Mouse (Mus musculus) liver, adult 2 months (tissue): ENCODE data around the gene Ticam1.

Experiments used
- CTCF ChIP-seq: fragments of 200-500 bp; IDR thresholded peaks from 2 replicates; pipeline ENCODE4 v1.5.1; 2011; ENCODE audit warnings: low read depth, low read length, control low read depth
- POLR2A ChIP-seq: fragments of 200-500 bp; IDR thresholded peaks from 2 replicates; pipeline ENCODE4 v1.6.1; 2011; ENCODE audit warnings: low read length, control low read depth; ENCODE audit not compliant: insufficient read depth; ENCODE audit errors: extremely low read depth

DNA sequence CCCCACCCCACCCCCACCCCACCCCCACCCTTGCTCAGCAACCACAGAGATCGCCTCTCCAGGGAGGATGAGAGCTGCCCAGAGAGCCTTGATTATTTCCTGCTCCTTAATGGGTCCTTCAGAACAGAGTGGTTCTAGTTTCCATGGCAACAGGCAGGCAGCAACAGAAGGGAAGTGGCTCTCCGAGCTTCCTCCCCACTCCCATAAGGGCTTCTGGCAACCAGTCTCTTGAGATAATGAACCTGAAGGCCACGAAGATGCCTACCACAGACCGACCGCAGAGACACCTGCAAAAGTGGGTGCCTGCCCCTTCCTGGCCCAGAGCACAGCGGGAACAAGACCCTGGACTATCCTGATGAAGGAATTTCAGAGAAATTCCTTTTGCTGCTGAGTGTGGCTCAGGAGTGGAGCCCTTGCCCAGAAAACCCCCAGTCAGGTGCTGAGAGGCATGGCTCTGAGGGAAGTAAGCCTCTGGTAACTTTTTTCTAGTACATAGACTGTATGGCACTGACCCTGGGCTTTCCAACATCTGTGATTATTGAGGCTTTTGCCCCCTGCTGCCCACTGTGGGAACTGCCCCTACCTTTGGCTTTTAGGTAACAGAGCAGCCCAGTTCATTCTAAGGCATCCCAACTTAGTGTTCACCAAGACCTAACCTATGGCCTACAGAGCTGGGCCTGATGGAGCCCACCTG lies 25.3 kb downstream of the Ticam1 start:
- TF ChIP-seq CTCF, result peak; percentile 78
- TF ChIP-seq POLR2A, result no peak
